In the genomic region with DNA sequence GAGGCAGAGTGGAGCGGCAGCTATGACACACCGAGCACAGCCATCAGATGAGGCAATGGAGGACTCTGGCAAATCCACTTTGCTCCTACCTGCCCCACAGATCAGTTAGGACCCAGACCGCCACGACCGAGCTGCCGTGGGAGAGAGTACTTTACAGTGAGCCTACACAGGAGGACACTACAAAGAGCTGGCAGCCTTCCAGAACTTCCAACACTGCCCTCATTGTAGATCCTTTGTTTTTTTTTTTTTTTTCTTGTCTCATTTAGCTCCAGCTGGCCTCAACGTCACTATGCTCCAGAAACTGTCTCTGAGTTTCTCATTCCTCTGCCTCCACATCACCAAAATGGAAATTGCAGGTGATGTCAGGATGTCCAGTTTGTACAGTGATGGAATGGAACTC, we compare ENCODE assay signal across 20 mouse cellular contexts. TPM values are rescaled to one million over a fixed set of nuclear protein-coding genes. Genes with fewer than 3 reads are reported as not detected.
DNase-seq lines count a peak whose midpoint lies in the region; ATAC-seq and TF ChIP-seq lines count a peak whose summit lies in the region.
"Had no signal": no experiment of that assay in that cellular context is flagged by ENCODE, and none has a peak within 500 bp of the region (broad histone marks: within the 10 kb centered on the region; RNA-seq: fewer than 3 reads in every experiment).

No protein-coding gene starts in this region.

- no peaks in the 10 kb centered on the region for H3K27me3 ChIP-seq in hindbrain, postnatal 0 days (ENCODE audit: insufficient read depth, low read length)
- no peaks in the 10 kb centered on the region for H3K27me3 ChIP-seq in hindbrain, embryonic 10.5 days (ENCODE audit: insufficient read depth, poor library complexity, severe bottlenecking)
- no peaks in the 10 kb centered on the region for H3K27me3 ChIP-seq in lung, embryonic 14.5 days (ENCODE audit: insufficient read depth, low read length)
- H3K27me3 ChIP-seq in intestine, embryonic 15.5 days (replicated peaks) = no peaks in the 10 kb centered on the region
- H3K27me3 ChIP-seq: forebrain, embryonic 13.5 days; midbrain, embryonic 13.5 days had no signal

- no peak for ATAC-seq in hindbrain, postnatal 0 days
- ATAC-seq in lung, embryonic 14.5 days (ENCODE audit: insufficient read depth) = no peak
- peak; percentile 21 for ATAC-seq in intestine, embryonic 15.5 days
- ATAC-seq: CD4-positive, CD25-positive, alpha-beta regulatory T cell, adult 4 months; forebrain, embryonic 13.5 days; inflammation-experienced regulatory T-cells, adult 6 months had no signal

- 40% methylated on average over 7 of the region's 7 CpGs for WGBS in hindbrain, postnatal 0 days
- WGBS in hindbrain, embryonic 10.5 days = 85% methylated on average over 7 of the region's 7 CpGs
- 44% methylated on average over 7 of the region's 7 CpGs for WGBS in lung, embryonic 14.5 days
- 60% methylated on average over 7 of the region's 7 CpGs for WGBS in lung, adult 2 months
- WGBS in intestine, embryonic 15.5 days = 28% methylated on average over 7 of the region's 7 CpGs

- H3K9me3 ChIP-seq in hindbrain, postnatal 0 days (ENCODE audit: low read length) = no peaks in the 10 kb centered on the region
- H3K9me3 ChIP-seq in hindbrain, embryonic 10.5 days = no peaks in the 10 kb centered on the region
- H3K9me3 ChIP-seq in lung, embryonic 14.5 days (ENCODE audit: low read depth, low read length) = no peaks in the 10 kb centered on the region
- no peaks in the 10 kb centered on the region for H3K9me3 ChIP-seq in intestine, embryonic 15.5 days
- H3K9me3 ChIP-seq: forebrain, embryonic 13.5 days; midbrain, embryonic 13.5 days had no signal

- no peak for TF ChIP-seq CTCF in hindbrain, postnatal 0 days (IDR thresholded peaks at IDR 0.05; ENCODE audit: low read depth)
- no peak for TF ChIP-seq CTCF in lung, embryonic 14.5 days (IDR thresholded peaks at IDR 0.05; ENCODE audit: low read depth)
- TF ChIP-seq CTCF in lung, adult 2 months (IDR thresholded peaks at IDR 0.05; ENCODE audit: insufficient read depth, low read length) = no peak

- TF ChIP-seq POLR2A in lung, adult 2 months (IDR thresholded peaks at IDR 0.05; ENCODE audit: borderline replicate concordance, extremely low read depth, low read depth, low read length) = no peak

- DNase-seq in hindbrain, postnatal 0 days (ENCODE audit: low spot score) = peak; percentile 34
- no peak for DNase-seq in hindbrain, embryonic 10.5 days (ENCODE audit: low spot score)
- DNase-seq in lung, embryonic 14.5 days = peak; percentile 73
- no peak for DNase-seq in lung, adult 2 months
- peak; percentile 79 for DNase-seq in MN1 (ENCODE audit: low spot score)
- DNase-seq in heart, postnatal 14 days = no peak
- DNase-seq in gastrocnemius, postnatal 10 days = no peak
- DNase-seq: cerebellum, adult 9-11 months; gastrocnemius, postnatal 36 days; kidney, postnatal 36 days; lung, postnatal 10 days; spleen, adult 18-20 months; thymus, adult 18-20 months had no signal

- no peak overlapping the region for H3K4me3 ChIP-seq in hindbrain, postnatal 0 days (ENCODE audit: low read length)
- H3K4me3 ChIP-seq in hindbrain, embryonic 10.5 days = no peak overlapping the region
- no peak overlapping the region for H3K4me3 ChIP-seq in lung, embryonic 14.5 days (ENCODE audit: low read depth, low read length)
- no peak overlapping the region for H3K4me3 ChIP-seq in lung, adult 2 months (replicated peaks; ENCODE audit: extremely low read depth, low read depth, low read length)
- no peak overlapping the region for H3K4me3 ChIP-seq in intestine, embryonic 15.5 days (replicated peaks)
- H3K4me3 ChIP-seq: forebrain, embryonic 13.5 days; midbrain, embryonic 13.5 days had no signal

- H3K4me2 ChIP-seq in hindbrain, postnatal 0 days (ENCODE audit: low read depth, low read length) = no peak overlapping the region
- no peak overlapping the region for H3K4me2 ChIP-seq in lung, embryonic 14.5 days
- H3K4me2 ChIP-seq in intestine, embryonic 15.5 days (replicated peaks) = no peak overlapping the region
- H3K4me2 ChIP-seq: forebrain, embryonic 13.5 days; midbrain, embryonic 13.5 days had no signal

- intact Hi-C loops in heart, postnatal 14 days (cut with DNase I) = no loop called here

- H3K27ac ChIP-seq in hindbrain, postnatal 0 days = no peak overlapping the region
- no peak overlapping the region for H3K27ac ChIP-seq in hindbrain, embryonic 10.5 days
- H3K27ac ChIP-seq in lung, embryonic 14.5 days (ENCODE audit: low read depth) = no peak overlapping the region
- H3K27ac ChIP-seq in intestine, embryonic 15.5 days = peak overlapping the region; percentile 74
- H3K27ac ChIP-seq: forebrain, embryonic 13.5 days; midbrain, embryonic 13.5 days had no signal

- no peaks in the 10 kb centered on the region for H3K4me1 ChIP-seq in hindbrain, postnatal 0 days (ENCODE audit: insufficient read depth, low read length)
- H3K4me1 ChIP-seq in hindbrain, embryonic 10.5 days (replicated peaks) = peaks cover 14% of the 10 kb centered on the region; the same call in 1 of the 2 replicates
- no peaks in the 10 kb centered on the region for H3K4me1 ChIP-seq in lung, embryonic 14.5 days (ENCODE audit: insufficient read depth)
- H3K4me1 ChIP-seq in lung, adult 2 months (ENCODE audit: control insufficient read depth, insufficient read depth, low read length) = no peaks in the 10 kb centered on the region
- H3K4me1 ChIP-seq in intestine, embryonic 15.5 days (replicated peaks) = peaks cover 16% of the 10 kb centered on the region

- no peaks in the 10 kb centered on the region for H3K36me3 ChIP-seq in hindbrain, postnatal 0 days (ENCODE audit: insufficient read depth, low read length)
- no peaks in the 10 kb centered on the region for H3K36me3 ChIP-seq in hindbrain, embryonic 10.5 days
- no peaks in the 10 kb centered on the region for H3K36me3 ChIP-seq in lung, embryonic 14.5 days (ENCODE audit: insufficient read depth)
- H3K36me3 ChIP-seq in intestine, embryonic 15.5 days = no peaks in the 10 kb centered on the region
- H3K36me3 ChIP-seq: midbrain, embryonic 13.5 days had no signal

- H3K9ac ChIP-seq in hindbrain, postnatal 0 days (replicated peaks; ENCODE audit: low read length) = no peak overlapping the region
- no peak overlapping the region for H3K9ac ChIP-seq in lung, embryonic 14.5 days
- no peak overlapping the region for H3K9ac ChIP-seq in intestine, embryonic 15.5 days
- H3K9ac ChIP-seq: forebrain, embryonic 13.5 days; midbrain, embryonic 13.5 days had no signal

RNA-seq across cellular contexts. Expression of gene Ociad2, which starts 12.7 kb away (rescaled TPM):
- 7.2 and 15.7 TPM in 2 replicates for total RNA-seq in hindbrain, postnatal 0 days (2014; rRNA removed)
- polyA plus RNA-seq in hindbrain, postnatal 0 days (2015; fragmentation: Nextera tagmentation; extraction: Ambion mirVana) = 28.8 and 31.3 TPM in 2 replicates
- 9.3 and 9.4 TPM in 2 replicates for polyA plus RNA-seq in hindbrain, embryonic 10.5 days (2016; fragmentation: Nextera tagmentation; extraction: Ambion mirVana)
- polyA plus RNA-seq in lung, embryonic 14.5 days (2014; fragmentation: Nextera tagmentation; extraction: Ambion mirVana) = 29.3 and 31.4 TPM in 2 replicates
- polyA plus RNA-seq in lung, adult 2 months (2012; rRNA removed) = 3.0 and 4.3 TPM in 2 replicates
- polyA plus RNA-seq in intestine, embryonic 15.5 days (2015; fragmentation: Nextera tagmentation; extraction: Ambion mirVana) = 192 and 216 TPM in 2 replicates
- total RNA-seq in heart, postnatal 14 days (2021) = 1 to 10 TPM; 6.7 to 8.6 TPM
- total RNA-seq in gastrocnemius, postnatal 10 days (2021) = 10 to 100 TPM; 33.0 to 36.0 TPM

RNA-seq across cellular contexts. Expression of gene Cwh43, which starts 52.4 kb away (rescaled TPM):
- 0.29 and 0.68 TPM in 2 replicates for total RNA-seq in hindbrain, postnatal 0 days (2014; rRNA removed)
- polyA plus RNA-seq in hindbrain, postnatal 0 days (2015; fragmentation: Nextera tagmentation; extraction: Ambion mirVana) = 0.61 and 0.96 TPM in 2 replicates
- not detected in 2 replicates for polyA plus RNA-seq in hindbrain, embryonic 10.5 days (2016; fragmentation: Nextera tagmentation; extraction: Ambion mirVana)
- polyA plus RNA-seq in lung, embryonic 14.5 days (2014; fragmentation: Nextera tagmentation; extraction: Ambion mirVana) = 0.18 TPM in 1 of 2 replicates, not detected in the other
- 0.06 and 0.78 TPM in 2 replicates for polyA plus RNA-seq in lung, adult 2 months (2012; rRNA removed)
- 0.15 and 0.20 TPM in 2 replicates for polyA plus RNA-seq in intestine, embryonic 15.5 days (2015; fragmentation: Nextera tagmentation; extraction: Ambion mirVana)
- total RNA-seq in heart, postnatal 14 days (2021) = not detected
- not detected for total RNA-seq in gastrocnemius, postnatal 10 days (2021)
- total RNA-seq: adrenal gland, adult 18-20 months; gastrocnemius, postnatal 36 days had no signal
- polyA plus RNA-seq: CD4-positive, CD25-positive, alpha-beta regulatory T cell, adult 4 months; heart, embryonic 14.5 days; inflammation-experienced regulatory T-cells, adult 6 months; midbrain, embryonic 13.5 days had no signal

Comparison
In these comparisons a context has a peak if more than half of its experiments do, and no peak if none do; other contexts are left out.
1. DNase-seq: peak in hindbrain, postnatal 0 days (single experiment), lung, embryonic 14.5 days (single experiment) and MN1 (single experiment); none in hindbrain, embryonic 10.5 days (single experiment), lung, adult 2 months (single experiment), heart, postnatal 14 days (0 of 2) and gastrocnemius, postnatal 10 days (single experiment).